Mouse (Mus musculus) G1E-ER4 (cell line): ENCODE measurements at regions not wholly inside any gene's neighbourhood (a gene's known extent, or its start where the extent isn't known, plus 50 kb on each side); places are given as distances from the start of the nearest gene placed in this dataset.

Experiments
- GATA1 ChIP-seq: IDR thresholded peaks from one replicate; pipeline ENCODE4 v1.8.0; 2012; ENCODE audit warnings: low read length, inconsistent platforms

- peak; percentile 51 for TF ChIP-seq GATA1
Observed at GRCm38 (mm10) chr16:95863565-95863964, 127.2 kb downstream of the Psmg1 start.

GRCm38 (mm10) chr16:95862621-95863020 is 128.1 kb downstream of the Psmg1 start:
- TF ChIP-seq GATA1: no peak

DNA sequence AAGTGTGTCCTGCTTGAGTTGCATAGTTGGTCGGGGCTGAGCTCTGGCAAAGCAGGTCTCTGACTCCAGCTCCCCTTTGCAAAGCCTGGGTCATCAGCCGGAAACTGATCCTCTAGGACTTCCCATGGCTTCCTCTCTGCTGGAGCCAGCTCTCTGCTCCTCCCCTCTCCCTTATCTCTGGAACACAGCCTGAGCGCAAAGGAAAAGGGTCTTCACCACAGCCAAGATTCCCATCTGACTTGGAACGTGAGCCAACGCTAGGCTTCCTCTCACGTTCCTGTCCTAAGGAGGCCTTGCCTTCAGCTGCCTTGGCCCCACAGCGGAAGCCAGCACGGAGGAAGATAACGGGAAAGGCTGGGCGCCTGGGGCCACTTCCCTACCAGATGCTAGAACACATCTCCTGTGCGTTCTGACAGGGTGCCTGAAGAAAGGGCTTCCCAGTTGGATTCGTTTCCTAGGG is 129.5 kb downstream of the Psmg1 start:
- TF ChIP-seq GATA1: peak; percentile 79

DNA sequence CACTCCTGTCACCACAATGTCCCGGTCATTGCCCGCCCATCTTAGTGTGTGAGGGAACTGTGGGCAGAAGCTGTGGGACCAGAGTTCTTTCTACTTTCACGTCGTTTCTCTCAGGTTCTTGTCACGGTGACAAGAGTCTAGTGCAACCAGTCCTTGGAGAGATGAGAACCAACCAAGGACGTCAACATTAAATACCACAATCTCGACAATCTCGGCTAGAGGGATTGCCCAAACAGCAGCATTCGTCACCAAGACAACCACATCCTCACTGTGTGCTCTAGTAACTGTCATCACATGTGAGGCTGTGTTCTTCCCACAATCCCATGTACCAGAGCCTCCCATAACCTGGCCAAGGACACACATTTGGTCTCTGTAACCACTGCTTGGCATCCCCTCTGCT is 129.9 kb downstream of the Psmg1 start:
- no peak for TF ChIP-seq GATA1

DNA sequence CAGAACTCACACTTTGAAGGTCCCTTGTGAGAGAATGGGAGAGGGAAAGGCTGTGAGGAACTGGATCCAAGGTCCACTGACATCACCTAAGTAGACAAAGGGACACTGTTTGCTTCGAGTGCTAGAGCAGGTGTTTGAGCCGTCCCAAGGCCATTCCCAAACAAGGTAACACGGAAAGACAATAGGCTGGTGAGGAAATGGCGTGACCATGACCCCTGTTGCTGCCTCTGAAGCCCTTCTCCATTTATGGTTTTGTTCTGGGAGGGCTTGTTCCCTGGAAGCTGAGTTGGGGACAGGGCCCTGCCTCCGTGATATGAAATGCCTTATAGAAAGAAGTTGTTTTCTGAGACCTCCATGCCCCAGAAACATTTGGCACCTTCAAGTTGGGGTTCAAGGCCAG is 130.6 kb downstream of the Psmg1 start:
- TF ChIP-seq GATA1: no peak

DNA sequence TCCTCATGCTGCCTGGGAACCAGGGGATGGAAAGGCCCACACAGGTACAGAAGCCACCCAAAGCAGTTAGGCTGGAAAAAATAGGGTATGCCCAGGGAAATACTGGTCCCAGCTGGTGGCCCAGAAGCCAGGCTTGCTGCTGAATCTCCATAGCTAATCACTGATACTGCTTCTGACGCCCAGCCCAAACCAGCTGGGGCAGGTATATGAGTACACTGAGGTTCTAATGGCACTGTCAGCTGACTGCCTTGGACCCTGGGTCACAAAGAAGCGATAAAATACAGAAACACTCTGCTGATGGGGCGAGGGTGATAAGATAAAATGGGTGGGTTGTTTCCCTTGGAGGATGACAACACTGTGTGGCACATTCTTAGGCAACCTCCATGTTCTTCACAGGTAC is 133.4 kb downstream of the Psmg1 start:
- no peak for TF ChIP-seq GATA1

DNA sequence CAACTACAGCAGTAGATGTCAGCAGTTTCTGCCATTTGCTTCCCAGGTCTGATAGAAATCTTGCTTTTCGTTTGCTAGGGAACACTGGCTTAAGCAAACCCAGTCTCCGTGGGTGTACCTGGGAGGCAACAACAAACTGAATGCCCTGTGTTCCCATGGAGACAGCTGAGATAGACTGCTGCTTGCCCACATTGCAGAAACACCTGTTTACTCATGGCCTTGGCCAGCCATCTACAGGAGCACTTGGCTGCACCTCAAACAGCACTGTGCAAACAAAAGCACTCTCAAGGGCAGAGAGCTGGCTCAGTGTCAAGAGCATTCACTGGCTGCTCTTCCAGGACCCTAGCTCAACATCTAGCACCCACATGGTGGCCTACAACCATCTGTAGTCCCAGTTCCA is 135.5 kb downstream of the Psmg1 start:
- no peak for TF ChIP-seq GATA1

- TF ChIP-seq GATA1: no peak
Observed at GRCm38 (mm10) chr16:95851907-95852306, 138.9 kb downstream of the Psmg1 start.

GRCm38 (mm10) chr16:95848555-95849082 is 142.1 kb downstream of the Psmg1 start:
- TF ChIP-seq GATA1: no peak

- no peak for TF ChIP-seq GATA1
Observed at GRCm38 (mm10) chr16:95847765-95848483, 142.8 kb downstream of the Psmg1 start.

DNA sequence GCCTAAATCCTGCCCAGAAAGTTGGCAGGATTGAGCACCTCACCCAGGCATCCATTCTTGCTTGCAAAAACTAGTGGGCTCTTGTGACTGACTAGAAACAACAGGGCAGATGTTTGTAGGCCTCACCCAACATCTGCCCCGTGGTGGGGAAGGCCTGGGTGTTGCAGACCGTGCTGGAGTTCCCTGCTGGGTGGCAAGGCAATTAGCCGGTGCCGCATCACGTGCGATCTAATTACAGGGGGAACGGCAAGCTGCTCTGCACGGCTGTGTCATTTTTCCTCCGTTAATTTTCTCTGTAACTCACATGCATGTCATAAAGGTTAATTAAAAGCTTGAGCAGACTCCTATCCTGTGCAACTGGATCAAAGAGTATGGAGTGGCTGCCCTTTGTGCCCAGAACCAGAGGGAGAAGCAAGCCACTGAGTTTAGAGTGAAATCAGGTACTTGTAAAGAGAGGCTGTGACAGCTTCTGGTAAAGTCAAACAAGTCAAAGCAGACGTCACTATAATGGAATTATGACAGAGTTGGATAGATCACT is 143.5 kb downstream of the Ets2 start:
- no peak for TF ChIP-seq GATA1

GRCm38 (mm10) chr16:95844691-95845090 is 142.8 kb downstream of the Ets2 start:
- no peak for TF ChIP-seq GATA1

- TF ChIP-seq GATA1: no peak
Observed at GRCm38 (mm10) chr16:95842766-95843165, 140.9 kb downstream of the Ets2 start.

GRCm38 (mm10) chr16:95839512-95840253 is 137.8 kb downstream of the Ets2 start:
- TF ChIP-seq GATA1: no peak

DNA sequence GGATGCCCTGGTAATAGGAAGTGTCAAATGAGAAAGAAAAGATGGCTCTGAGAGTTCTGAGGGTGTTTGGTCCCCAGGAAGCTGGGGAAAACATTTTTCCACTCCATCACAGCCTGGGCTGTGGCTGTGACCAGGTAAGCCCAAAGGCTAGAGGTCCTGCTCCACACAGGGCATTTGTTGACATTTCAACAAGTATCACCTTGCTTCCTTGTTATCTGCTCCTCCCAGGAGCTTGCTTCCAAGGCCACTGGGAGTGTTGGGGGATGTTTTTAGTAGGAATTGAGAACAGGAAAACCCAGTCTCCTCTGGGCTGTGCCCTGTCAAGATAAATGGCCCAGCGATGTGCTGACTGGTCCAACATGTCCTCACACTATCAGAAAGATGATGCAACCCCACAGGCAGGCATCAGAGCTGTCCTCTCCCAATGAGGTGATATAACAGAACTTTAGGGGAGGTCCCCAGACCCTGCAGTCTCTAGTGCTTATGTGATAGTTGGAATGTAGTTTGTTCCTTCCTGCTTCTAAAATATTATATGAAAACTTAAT is 137.1 kb downstream of the Ets2 start:
- no peak for TF ChIP-seq GATA1

- no peak for TF ChIP-seq GATA1
Observed at GRCm38 (mm10) chr16:95838478-95838846, 136.6 kb downstream of the Ets2 start.
